Mouse (Mus musculus) frontal cortex, adult (tissue): ENCODE measurements around the gene Brinp2.
A peak's percentile ranks its signal among the peaks of the same experiment; 100 is the strongest.

Experiments
- ATAC-seq: cut with Nextera tagmentation; 2 replicates; pipeline ENCODE4 v1.9.2; 2017; ENCODE audit warnings: mild to moderate bottlenecking, moderate library complexity, mixed read lengths; ENCODE audit not compliant: low TSS enrichment

Brinp2 gene

DNA sequence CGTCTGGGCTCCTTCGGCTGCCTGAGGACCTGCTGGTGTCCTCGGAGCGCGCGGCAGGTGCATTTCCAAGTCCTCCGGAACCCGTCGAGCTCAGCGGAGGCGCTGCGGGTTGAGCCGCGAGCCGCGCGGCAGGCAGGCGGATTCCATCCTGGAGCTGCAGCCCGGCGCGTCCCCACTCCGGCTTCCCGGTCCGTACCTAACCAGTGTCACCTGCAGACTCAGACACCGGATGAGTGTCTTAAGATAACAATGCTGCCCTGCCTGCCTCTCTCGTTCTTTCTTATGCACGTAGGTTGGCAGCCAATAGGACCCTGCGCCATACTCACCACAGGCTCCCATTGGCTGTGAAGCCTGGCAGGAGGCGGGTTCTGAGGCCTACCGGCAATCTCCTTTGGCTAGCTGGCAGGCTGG is at the start of gene Brinp2:
Gene Brinp2 (minus strand): TSS at position 276 of the 411 bp plus-strand sequence.
- ATAC-seq, result peak; percentile 91

- peak; percentile 42 for ATAC-seq
Measured at GRCm38 (mm10) chr1:158400898-158401297, 44.8 kb upstream of the Brinp2 start.

DNA sequence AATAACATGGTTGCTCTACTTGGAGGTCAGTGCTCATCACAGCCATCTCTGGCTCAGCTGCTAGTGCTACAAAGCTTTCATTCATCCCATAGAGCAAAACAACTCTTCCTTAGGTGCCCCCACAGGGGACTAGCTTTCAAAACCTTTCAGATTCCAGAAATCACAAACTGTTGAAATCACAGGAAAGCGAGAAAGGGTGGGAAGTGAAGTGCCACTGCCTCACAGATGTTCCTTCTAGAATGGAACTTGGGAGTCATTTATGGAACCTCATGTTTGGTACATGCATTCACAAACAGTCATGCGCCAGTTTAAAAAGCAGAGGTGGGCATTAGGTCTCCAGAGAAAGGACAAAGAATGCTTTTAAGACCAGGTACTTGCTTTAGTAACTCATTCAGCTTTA is 40.9 kb upstream of the Brinp2 start:
- ATAC-seq, result peak; percentile 45

GRCm38 (mm10) chr1:158390693-158391092 is 34.6 kb upstream of the Brinp2 start:
- ATAC-seq, result no peak

- ATAC-seq, result no peak
Measured at GRCm38 (mm10) chr1:158388995-158389394, 32.9 kb upstream of the Brinp2 start.

GRCm38 (mm10) chr1:158386781-158387180 is 30.7 kb upstream of the Brinp2 start:
- no peak for ATAC-seq

GRCm38 (mm10) chr1:158385311-158385710 is 29.2 kb upstream of the Brinp2 start:
- ATAC-seq, result no peak

GRCm38 (mm10) chr1:158383210-158383609 is 27.1 kb upstream of the Brinp2 start:
- ATAC-seq, result peak; percentile 65

- no peak for ATAC-seq
Measured at GRCm38 (mm10) chr1:158382277-158382676, 26.2 kb upstream of the Brinp2 start.

DNA sequence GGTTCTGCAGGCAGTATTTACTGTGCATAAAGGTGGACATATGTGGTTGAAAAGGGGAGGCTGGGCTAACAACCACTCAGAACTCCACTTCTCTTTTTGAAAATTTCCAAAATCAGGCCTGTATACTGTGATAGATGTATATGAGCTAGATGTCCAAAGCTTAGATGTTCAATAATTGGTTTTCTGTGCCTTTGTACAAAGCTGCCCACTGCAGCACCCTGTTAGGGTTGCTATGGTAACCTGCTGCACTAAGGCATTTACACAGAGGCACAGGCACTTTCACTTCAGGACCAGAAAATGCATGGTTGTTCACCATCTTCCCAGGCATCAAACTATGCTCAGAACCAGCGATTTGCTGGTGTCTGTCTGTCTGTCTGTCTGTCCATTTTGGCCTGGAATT is 8.3 kb upstream of the Brinp2 start:
- ATAC-seq, result peak; percentile 71

DNA sequence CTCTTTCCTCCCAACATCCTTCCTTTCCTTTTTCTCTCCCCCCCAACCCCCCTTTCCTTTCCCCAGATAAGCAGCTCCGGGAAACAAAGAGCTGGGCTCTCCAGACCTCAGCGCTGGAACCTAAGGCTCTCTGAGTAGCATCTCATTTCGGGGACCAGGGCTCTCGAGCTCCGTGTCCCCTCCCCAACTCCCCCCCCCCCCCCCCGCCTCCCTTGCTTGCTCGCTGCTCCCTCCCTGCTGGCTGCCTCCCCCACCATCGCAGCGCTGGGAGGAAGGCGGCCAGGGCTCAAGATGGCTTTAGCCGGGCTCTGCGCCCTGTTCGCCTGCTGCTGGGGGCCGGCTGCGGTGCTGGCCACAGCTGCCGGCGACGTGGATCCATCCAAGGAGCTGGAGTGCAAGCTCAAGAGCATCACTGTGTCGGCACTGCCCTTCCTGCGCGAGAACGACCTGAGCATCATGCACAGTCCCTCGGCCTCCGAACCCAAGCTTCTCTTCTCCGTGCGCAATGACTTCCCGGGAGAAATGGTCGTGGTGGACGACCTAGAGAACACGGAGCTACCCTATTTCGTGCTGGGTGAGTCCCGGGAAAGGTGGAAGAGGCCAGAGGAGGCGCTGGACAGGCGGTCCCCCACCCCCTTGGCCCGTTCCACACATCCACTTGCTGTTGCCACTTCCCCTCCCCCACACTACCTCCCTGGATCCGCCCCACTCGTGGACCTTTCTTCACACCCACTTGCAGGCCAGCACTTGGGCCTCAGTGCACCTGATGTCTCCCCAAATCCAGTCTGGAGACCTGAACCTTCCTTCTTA is 6.4 kb upstream of the Brinp2 start:
- peak; percentile 62 for ATAC-seq

DNA sequence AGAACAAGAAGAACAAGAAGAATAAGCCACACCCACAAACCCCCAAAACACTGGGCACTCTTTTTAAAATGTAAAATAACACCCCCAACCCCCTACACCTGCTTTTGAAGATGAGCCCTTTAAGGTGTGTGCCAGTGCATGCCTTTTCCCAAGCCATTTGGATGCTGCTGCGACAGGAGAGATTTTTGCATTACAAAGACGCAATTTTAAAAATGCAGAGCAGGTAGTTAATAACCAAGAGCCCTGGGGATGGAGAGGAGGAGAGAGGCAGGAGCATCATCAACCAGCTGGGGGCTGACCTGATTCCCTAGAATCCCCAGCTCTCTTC is 5.8 kb upstream of the Brinp2 start, which contains the start of gene Astn1:
Gene Astn1 (plus strand): TSS at position 310 of the 328 bp plus-strand sequence.
- ATAC-seq, result peak; percentile 1; the same call in 1 of the 2 replicates

DNA sequence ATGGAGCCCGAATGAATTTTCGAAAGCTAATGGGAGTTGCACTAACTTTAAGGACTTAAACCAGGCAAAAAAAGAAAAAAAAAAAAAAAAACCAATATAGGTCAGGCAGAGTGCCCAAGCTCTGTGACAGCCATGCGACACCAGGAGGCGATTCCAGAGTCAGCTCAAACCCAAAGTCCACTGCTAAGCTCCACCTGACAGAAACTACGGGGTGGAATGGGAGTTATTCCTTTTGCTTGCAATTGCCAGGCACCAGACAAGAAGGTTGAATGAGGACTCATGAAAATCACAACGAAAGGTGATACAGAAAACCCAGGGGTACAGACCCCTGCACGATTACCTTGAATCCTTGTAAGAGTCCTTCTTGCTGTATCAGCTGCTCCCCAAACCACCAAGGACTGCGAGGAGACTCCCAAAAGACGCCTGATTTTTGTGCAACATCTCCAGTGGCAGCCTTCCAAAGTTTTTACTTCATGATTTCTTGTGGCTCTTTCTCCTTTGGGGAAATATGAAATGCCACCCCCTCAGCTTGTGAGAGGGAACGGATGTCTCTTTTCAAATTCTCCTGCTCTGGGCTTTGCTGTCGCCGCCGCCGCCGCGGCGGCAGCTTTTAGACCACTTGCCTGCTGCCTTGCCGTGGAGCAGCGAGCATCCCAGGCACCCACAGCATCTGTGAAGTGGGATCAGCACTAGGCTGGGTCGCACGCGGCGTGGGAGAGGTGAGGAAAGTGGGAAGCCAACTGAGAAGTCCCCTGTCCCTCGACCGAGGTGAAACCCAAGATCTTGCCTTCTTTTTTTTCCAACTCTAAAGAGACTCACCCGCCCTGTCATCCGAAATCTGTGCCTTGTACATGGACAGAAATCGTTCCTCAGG is 712 bp downstream of the Brinp2 start:
- peak; percentile 39 for ATAC-seq

DNA sequence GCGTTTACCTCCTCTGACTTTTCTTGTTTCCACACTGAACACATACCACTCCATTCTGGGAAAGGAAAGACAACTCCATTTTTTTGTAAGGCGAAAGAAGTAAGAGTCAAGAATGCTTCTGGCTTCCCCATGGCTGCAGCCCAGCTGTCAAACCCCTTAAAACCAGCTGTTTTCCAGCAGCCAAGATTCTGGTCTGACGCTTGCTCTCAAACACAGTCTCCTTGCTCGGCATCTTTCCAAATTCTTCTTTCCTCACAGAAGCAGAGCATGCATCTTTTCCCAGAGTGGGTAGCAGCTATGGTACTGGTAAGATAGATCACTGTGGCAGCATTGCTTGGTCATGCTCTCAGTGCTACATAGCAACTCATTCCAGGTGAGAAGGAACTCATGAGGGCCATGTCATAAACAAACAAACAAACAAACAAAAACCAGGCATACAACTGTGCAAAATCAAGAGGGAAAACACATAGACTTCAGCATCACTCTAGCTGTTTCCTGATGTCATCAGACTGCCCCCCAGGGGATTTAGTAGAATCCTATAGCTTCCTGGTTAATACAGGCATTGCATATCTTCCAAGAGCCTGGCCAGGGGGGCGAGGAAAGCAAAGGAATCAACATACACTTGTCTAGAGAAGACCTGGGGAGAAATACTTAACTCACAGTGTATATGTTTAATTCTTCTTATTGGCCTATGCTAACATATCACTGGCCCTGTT is 2.3 kb downstream of the Brinp2 start:
- no peak for ATAC-seq

DNA sequence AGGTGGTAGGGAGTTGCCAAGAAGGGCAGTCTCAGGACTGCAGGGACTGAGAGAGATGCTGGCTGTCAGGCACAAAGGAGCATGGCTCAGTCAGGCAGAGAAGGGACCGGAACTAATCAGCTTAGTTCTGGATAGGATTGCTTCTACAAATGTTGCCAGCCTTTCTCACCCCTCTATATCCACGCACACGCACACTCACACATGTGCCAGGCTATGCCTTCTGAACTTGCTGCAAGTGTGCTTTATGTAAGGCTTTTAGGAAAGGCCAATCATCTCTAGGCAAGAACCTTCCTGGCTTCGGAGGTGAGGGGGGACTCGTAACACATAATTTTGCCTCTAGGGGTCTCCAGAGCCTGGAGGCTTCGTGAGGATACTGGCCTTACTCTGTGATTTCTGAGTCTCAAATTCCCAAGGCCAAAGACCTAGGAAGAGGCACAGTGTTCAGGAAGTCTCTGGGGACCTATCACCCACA is 12.8 kb downstream of the Brinp2 start:
- 0 out of 2 replicates have a peak, but pooled peaks have one; percentile 28 for ATAC-seq

DNA sequence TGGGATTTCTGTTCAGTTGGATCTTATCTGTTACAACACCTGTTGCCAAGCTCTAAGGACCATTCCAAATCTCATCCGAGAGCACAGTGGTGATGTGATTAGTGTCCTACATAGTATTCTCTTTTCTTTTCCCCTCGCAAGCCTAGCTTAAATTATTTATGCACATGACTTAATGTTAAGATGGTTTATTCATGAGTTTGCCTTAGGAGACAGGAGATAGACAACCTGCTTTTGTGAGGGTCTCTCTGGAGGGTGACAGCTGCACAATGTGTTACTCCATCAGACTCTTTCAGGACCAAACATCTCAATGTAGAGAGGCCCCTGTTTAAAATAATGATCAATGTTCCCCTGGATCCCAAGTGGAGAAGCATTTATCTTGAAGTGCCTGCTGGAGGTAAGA is 27.3 kb downstream of the Brinp2 start:
- ATAC-seq, result no peak

- ATAC-seq, result peak; percentile 96
Measured at GRCm38 (mm10) chr1:158328126-158328525, 28.0 kb downstream of the Brinp2 start.

GRCm38 (mm10) chr1:158323325-158323724 is 32.8 kb downstream of the Brinp2 start:
- ATAC-seq, result no peak

DNA sequence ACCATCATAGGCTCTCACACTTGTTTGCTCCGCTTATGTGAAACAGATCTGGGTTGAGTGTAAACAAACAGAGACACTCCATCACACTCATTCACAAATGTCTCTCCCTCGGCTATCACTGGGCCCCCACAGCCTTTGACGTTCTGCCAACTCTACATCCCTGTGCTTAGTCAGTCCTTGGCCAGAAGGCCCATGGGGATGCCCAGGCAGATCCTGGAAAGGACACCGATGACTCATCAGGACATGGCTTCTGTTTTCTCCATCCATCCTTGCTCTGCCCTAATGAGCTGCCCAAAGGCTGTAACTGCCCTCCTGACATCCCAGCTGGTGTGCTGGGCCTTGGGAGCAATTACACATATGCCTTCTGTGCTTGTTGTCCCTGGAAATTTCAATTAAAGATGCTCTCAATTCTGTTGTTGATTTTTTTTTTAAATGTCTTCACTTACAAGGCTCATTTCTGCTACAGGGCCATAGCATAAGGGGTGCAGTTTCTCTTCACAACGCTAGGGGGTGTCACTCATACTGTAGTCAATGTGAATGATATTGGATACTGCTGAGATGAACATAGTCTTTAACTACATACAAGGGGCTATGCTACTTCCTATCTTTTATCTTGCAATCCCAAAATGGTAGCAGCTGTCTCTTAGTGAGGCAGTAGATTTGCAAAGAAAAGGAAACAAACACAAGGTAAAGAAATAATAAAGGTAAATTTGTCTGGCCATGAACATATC is 45.5 kb downstream of the Brinp2 start:
- peak; percentile 39; the same call in 1 of the 2 replicates for ATAC-seq

GRCm38 (mm10) chr1:158297042-158297441 is 59.1 kb downstream of the Brinp2 start:
- ATAC-seq, result no peak

DNA sequence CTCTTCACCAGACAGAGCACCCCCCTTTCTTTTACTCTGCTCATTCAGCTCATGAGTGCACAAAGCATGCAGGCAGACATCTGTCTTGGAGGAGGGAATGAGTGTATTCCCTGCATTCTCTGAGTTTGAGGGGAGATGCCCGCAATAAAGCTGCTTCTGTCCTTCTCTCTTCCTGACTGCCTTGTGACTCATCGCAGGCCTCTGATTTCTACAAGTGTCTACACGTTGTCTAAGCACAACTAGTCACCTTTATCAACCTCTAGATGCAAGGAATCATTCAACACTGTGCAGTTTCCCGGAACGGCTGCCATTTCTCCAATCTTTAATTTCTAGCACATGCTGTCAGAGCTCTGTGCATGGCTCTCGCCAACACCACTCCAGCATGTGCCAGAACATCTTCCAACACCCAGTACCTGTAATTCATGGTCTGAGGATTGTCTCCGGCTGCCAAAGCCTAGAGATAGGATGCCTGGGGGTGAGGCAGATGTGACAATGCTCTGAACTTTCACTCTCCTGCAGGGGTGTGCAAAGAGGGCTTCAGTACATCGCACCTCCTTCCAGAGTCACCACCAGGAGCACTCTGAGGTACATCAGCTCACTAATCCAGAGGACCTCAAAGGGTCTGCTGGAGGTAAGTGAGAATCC is 59.7 kb downstream of the Brinp2 start:
- ATAC-seq, result peak; percentile 82
